Mouse (Mus musculus) layer of hippocampus, postnatal 10 days (tissue): ENCODE results near the gene Hnf1a. TPM values are rescaled to one million over a fixed set of nuclear protein-coding genes. Genes with fewer than 3 reads are reported as not detected.

Experiments used
- DNase-seq, 2 experiments: peaks; one replicate each; pipeline ENCODE4 v3.0.0; 2021; ENCODE audit warnings: low spot score in 2 of 2
- long read RNA-seq: library from polyadenylated mRNA; stranded (forward); transcript quantifications from one replicate; pipeline ENCODE4 v2.0.0, GENCODE M21; 2023
- total RNA-seq, 2 experiments: library from RNA; stranded (reverse); gene quantifications; 2 replicates each; pipeline ENCODE4 v1.2.3; 2021

Gene Hnf1a
- total RNA-seq: not detected
- long read RNA-seq: 0 reads

GRCm38 (mm10) chr5:114970824-114971227 lies at the start of gene Hnf1a:
Hnf1a (minus strand) TSS chr5:114971094.
- DNase-seq: no peak

- no peak for DNase-seq
Measured at GRCm38 (mm10) chr5:115018813-115019212, 47.9 kb upstream of the Hnf1a start.

- no peak for DNase-seq
Measured at GRCm38 (mm10) chr5:115018270-115018669, 47.4 kb upstream of the Hnf1a start.

- DNase-seq: no peak
Measured at GRCm38 (mm10) chr5:115015121-115015520, 44.2 kb upstream of the Hnf1a start.

GRCm38 (mm10) chr5:115014570-115014969 lies 43.7 kb upstream of the Hnf1a start:
- DNase-seq: no peak

GRCm38 (mm10) chr5:115013436-115013835 lies 42.5 kb upstream of the Hnf1a start:
- DNase-seq: no peak

GRCm38 (mm10) chr5:115011519-115012261 lies 40.8 kb upstream of the Hnf1a start:
- peak; percentile 58 to 63 for DNase-seq

GRCm38 (mm10) chr5:115011217-115011518 lies 40.3 kb upstream of the Hnf1a start:
- DNase-seq: no peak

- peak; percentile 92 to 97 for DNase-seq
Measured at GRCm38 (mm10) chr5:115010577-115011216, 39.8 kb upstream of the Hnf1a start, which contains the start of gene Sppl3. Sppl3 (plus strand) TSS chr5:115011137.

- no peak for DNase-seq
Measured at GRCm38 (mm10) chr5:115009961-115010360, 39.1 kb upstream of the Hnf1a start.

- no peak for DNase-seq
Measured at GRCm38 (mm10) chr5:115009143-115009542, 38.2 kb upstream of the Hnf1a start.

- no peak for DNase-seq
Measured at GRCm38 (mm10) chr5:115008307-115008706, 37.4 kb upstream of the Hnf1a start.

GRCm38 (mm10) chr5:115007768-115008167 lies 36.9 kb upstream of the Hnf1a start:
- DNase-seq: no peak

- no peak for DNase-seq
Measured at GRCm38 (mm10) chr5:115003224-115003873, 32.5 kb upstream of the Hnf1a start.

- DNase-seq: no peak
Measured at GRCm38 (mm10) chr5:115002781-115003180, 31.9 kb upstream of the Hnf1a start.

GRCm38 (mm10) chr5:115001464-115001863 lies 30.6 kb upstream of the Hnf1a start:
- no peak for DNase-seq

GRCm38 (mm10) chr5:115000503-115000902 lies 29.6 kb upstream of the Hnf1a start:
- no peak for DNase-seq

GRCm38 (mm10) chr5:114997327-114997726 lies 26.4 kb upstream of the Hnf1a start:
- DNase-seq: no peak

GRCm38 (mm10) chr5:114996447-114996846 lies 25.6 kb upstream of the Hnf1a start:
- DNase-seq: no peak

GRCm38 (mm10) chr5:114985074-114985473 lies 14.2 kb upstream of the Hnf1a start:
- no peak for DNase-seq

GRCm38 (mm10) chr5:114982001-114982400 lies 11.1 kb upstream of the Hnf1a start:
- no peak for DNase-seq

- no peak for DNase-seq
Measured at GRCm38 (mm10) chr5:114980122-114980748, 9.3 kb upstream of the Hnf1a start.
